Mouse (Mus musculus): Measurements from ENCODE around the gene Med13l. TPM values are rescaled to one million over a fixed set of nuclear protein-coding genes. Genes with fewer than 3 reads are reported as not detected.
"Not testable (repeated sequence)": the region's sequence is repeated elsewhere in the genome, so short reads cannot be mapped to it uniquely, and the experiment has no call there.

The Med13l gene
- polyA plus RNA-seq, 1 experiment = 3.6 TPM

- Histone ChIP-seq H3K9me3 (no peaks in the 10 kb centered on the region), H3K4me1 (peaks cover 85% of the 10 kb centered on the region), H3K27me3 (replicated peaks) (no peaks in the 10 kb centered on the region), H3K4me3 (replicated peaks) (no peak overlapping the region), H3K36me3 (replicated peaks; ENCODE audit: low read length) (peaks cover 32% of the 10 kb centered on the region)
- TF ChIP-seq FLI1 (IDR thresholded peaks at IDR 0.05; ENCODE audit: low read length) (no peak), GATA1 (IDR thresholded peaks at IDR 0.05; ENCODE audit: borderline replicate concordance, low read length) (no peak)
These were observed 88.9 kb downstream of the Med13l start for GRCm38 (mm10) chr5:118649215-118650006.

GRCm38 (mm10) chr5:118650007-118650548 is 89.6 kb downstream of the Med13l start:
- Histone ChIP-seq H3K9me3 (no peaks in the 10 kb centered on the region), H3K4me3 (replicated peaks) (no peak overlapping the region), H3K4me1 (peaks cover 85% of the 10 kb centered on the region), H3K36me3 (replicated peaks; ENCODE audit: low read length) (peaks cover 36% of the 10 kb centered on the region), H3K27me3 (replicated peaks) (no peaks in the 10 kb centered on the region)
- TF ChIP-seq GATA1 (IDR thresholded peaks at IDR 0.05; ENCODE audit: borderline replicate concordance, low read length) (no peak), FLI1 (IDR thresholded peaks at IDR 0.05; ENCODE audit: low read length) (no peak)

- TF ChIP-seq GATA1 (IDR thresholded peaks at IDR 0.05; ENCODE audit: borderline replicate concordance, low read length) = no peak
- TF ChIP-seq FLI1 (IDR thresholded peaks at IDR 0.05; ENCODE audit: low read length) = no peak
- Histone ChIP-seq H3K4me3 (replicated peaks) (peak overlapping the region; percentile 46), H3K4me1 (peaks cover 86% of the 10 kb centered on the region), H3K9me3 (no peaks in the 10 kb centered on the region), H3K27me3 (replicated peaks) (no peaks in the 10 kb centered on the region), H3K36me3 (replicated peaks; ENCODE audit: low read length) (peaks cover 39% of the 10 kb centered on the region)
These were observed 90.3 kb downstream of the Med13l start for GRCm38 (mm10) chr5:118650746-118651145.

- Histone ChIP-seq H3K27me3 (replicated peaks) (no peaks in the 10 kb centered on the region), H3K4me1 (peaks cover 86% of the 10 kb centered on the region), H3K4me3 (replicated peaks) (no peak overlapping the region), H3K9me3 (no peaks in the 10 kb centered on the region), H3K36me3 (replicated peaks; ENCODE audit: low read length) (peaks cover 35% of the 10 kb centered on the region)
- TF ChIP-seq FLI1 (IDR thresholded peaks at IDR 0.05; ENCODE audit: low read length) (no peak), GATA1 (IDR thresholded peaks at IDR 0.05; ENCODE audit: borderline replicate concordance, low read length) (no peak)
These were observed 92.1 kb downstream of the Med13l start for GRCm38 (mm10) chr5:118652611-118653010.

- H3K4me3 ChIP-seq (replicated peaks); H3K27me3 ChIP-seq (replicated peaks); H3K9me3 ChIP-seq: not testable (repeated sequence)
- Histone ChIP-seq H3K4me1 (peaks cover 86% of the 10 kb centered on the region), H3K36me3 (replicated peaks; ENCODE audit: low read length) (peaks cover 33% of the 10 kb centered on the region)
These were observed 92.6 kb downstream of the Med13l start for GRCm38 (mm10) chr5:118653119-118653518.

- peaks cover 94% of the 10 kb centered on the region for H3K4me1 ChIP-seq
- H3K36me3 ChIP-seq (replicated peaks; ENCODE audit: low read length) = peaks cover 32% of the 10 kb centered on the region
These were observed 94.1 kb downstream of the Med13l start for GRCm38 (mm10) chr5:118654599-118654998.

GRCm38 (mm10) chr5:118655025-118655424 is 94.5 kb downstream of the Med13l start:
- no peak for TF ChIP-seq FLI1 (IDR thresholded peaks at IDR 0.05; ENCODE audit: low read length)
- no peak for TF ChIP-seq GATA1 (IDR thresholded peaks at IDR 0.05; ENCODE audit: borderline replicate concordance, low read length)
- H3K36me3 ChIP-seq (replicated peaks; ENCODE audit: low read length) = peaks cover 28% of the 10 kb centered on the region
- no peak overlapping the region for H3K4me3 ChIP-seq (replicated peaks)
- H3K27me3 ChIP-seq (replicated peaks) = no peaks in the 10 kb centered on the region
- H3K4me1 ChIP-seq = peaks cover 94% of the 10 kb centered on the region
- no peaks in the 10 kb centered on the region for H3K9me3 ChIP-seq

More at GRCm38 (mm10) chr5:118654599-118654998, 94.1 kb downstream of the Med13l start:
- H3K9me3 ChIP-seq = no peaks in the 10 kb centered on the region
- no peak for TF ChIP-seq FLI1 (IDR thresholded peaks at IDR 0.05; ENCODE audit: low read length)
- no peak for TF ChIP-seq GATA1 (IDR thresholded peaks at IDR 0.05; ENCODE audit: borderline replicate concordance, low read length)
- no peaks in the 10 kb centered on the region for H3K27me3 ChIP-seq (replicated peaks)
- peak overlapping the region; percentile 75 for H3K4me3 ChIP-seq (replicated peaks)

GRCm38 (mm10) chr5:118655428-118655827 is 94.9 kb downstream of the Med13l start:
- H3K36me3 ChIP-seq (replicated peaks; ENCODE audit: low read length) = peaks cover 26% of the 10 kb centered on the region
- no peaks in the 10 kb centered on the region for H3K9me3 ChIP-seq

GRCm38 (mm10) chr5:118655966-118656365 is 95.5 kb downstream of the Med13l start:
- H3K27me3 ChIP-seq (replicated peaks) = no peaks in the 10 kb centered on the region
- peaks cover 94% of the 10 kb centered on the region for H3K4me1 ChIP-seq
- no peaks in the 10 kb centered on the region for H3K9me3 ChIP-seq
- TF ChIP-seq FLI1 (IDR thresholded peaks at IDR 0.05; ENCODE audit: low read length) (no peak), GATA1 (IDR thresholded peaks at IDR 0.05; ENCODE audit: borderline replicate concordance, low read length) (no peak)
- H3K4me3 ChIP-seq (replicated peaks) = peak overlapping the region; percentile 50
- peaks cover 22% of the 10 kb centered on the region for H3K36me3 ChIP-seq (replicated peaks; ENCODE audit: low read length)

More at GRCm38 (mm10) chr5:118655428-118655827, 94.9 kb downstream of the Med13l start:
- TF ChIP-seq GATA1 (IDR thresholded peaks at IDR 0.05; ENCODE audit: borderline replicate concordance, low read length) (no peak), FLI1 (IDR thresholded peaks at IDR 0.05; ENCODE audit: low read length) (no peak)
- peaks cover 94% of the 10 kb centered on the region for H3K4me1 ChIP-seq
- no peaks in the 10 kb centered on the region for H3K27me3 ChIP-seq (replicated peaks)
- peak overlapping the region; percentile 68 for H3K4me3 ChIP-seq (replicated peaks)

GRCm38 (mm10) chr5:118658256-118658837 is 97.9 kb downstream of the Med13l start:
- Histone ChIP-seq H3K4me3 (replicated peaks) (peak overlapping the region; percentile 80), H3K36me3 (replicated peaks; ENCODE audit: low read length) (peaks cover 22% of the 10 kb centered on the region), H3K27me3 (replicated peaks) (no peaks in the 10 kb centered on the region), H3K4me1 (peaks cover 85% of the 10 kb centered on the region), H3K9me3 (no peaks in the 10 kb centered on the region)
- TF ChIP-seq FLI1 (IDR thresholded peaks at IDR 0.05; ENCODE audit: low read length) = no peak
- no peak for TF ChIP-seq GATA1 (IDR thresholded peaks at IDR 0.05; ENCODE audit: borderline replicate concordance, low read length)
